Mouse (Mus musculus) erythroblast, embryonic 14.5 days (primary cell): Measurements from ENCODE around the gene Rad51b. TPM values are rescaled to one million over a fixed set of nuclear protein-coding genes. Genes with fewer than 3 reads are reported as not detected.

Experiments
- H3K27me3 ChIP-seq: 2 replicates; pipeline ENCODE4 v1.6.1; 2012; ENCODE audit warnings: inconsistent platforms; ENCODE audit not compliant: control insufficient read depth
- H3K36me3 ChIP-seq: 2 replicates; pipeline ENCODE4 v1.6.1; 2012; ENCODE audit warnings: mild to moderate bottlenecking, inconsistent platforms; ENCODE audit not compliant: control insufficient read depth
- H3K4me1 ChIP-seq: 2 replicates; pipeline ENCODE4 v1.6.1; 2012; ENCODE audit warnings: inconsistent platforms; ENCODE audit not compliant: control insufficient read depth
- H3K4me3 ChIP-seq: replicated peaks from 2 replicates; pipeline ENCODE3; 2012; ENCODE audit warnings: moderate library complexity, mild to moderate bottlenecking, inconsistent platforms
- H3K9me3 ChIP-seq: 2 replicates; pipeline ENCODE4 v1.6.1; 2012; ENCODE audit warnings: low read length, inconsistent platforms, mixed read lengths; ENCODE audit not compliant: control insufficient read depth
- GATA1 ChIP-seq: IDR thresholded peaks from 2 replicates; pipeline ENCODE4 v1.6.1; 2012; ENCODE audit warnings: low read length, inconsistent platforms, mixed read lengths
- TAL1 ChIP-seq: IDR thresholded peaks from 3 replicates; pipeline ENCODE4 v1.6.1; 2012; ENCODE audit warnings: low read length, inconsistent platforms, mixed read lengths
- polyA plus RNA-seq: library from polyadenylated mRNA; stranded (reverse); fragments of >175 nt; gene quantifications from 2 replicates; pipeline ENCODE4 v1.2.3, GENCODE M21; 2012

The Rad51b gene
- polyA plus RNA-seq, 1 experiment = 0.06 TPM

GRCm38 (mm10) chr12:79584556-79585307, 287.6 kb downstream of the Rad51b start:
- no peaks in the 10 kb centered on the region for H3K9me3 ChIP-seq
- no peaks in the 10 kb centered on the region for H3K27me3 ChIP-seq
- no peak for TF ChIP-seq TAL1
- no peak for TF ChIP-seq GATA1
- no peak overlapping the region for H3K4me3 ChIP-seq
- no peaks in the 10 kb centered on the region for H3K36me3 ChIP-seq
- H3K4me1 ChIP-seq = no peaks in the 10 kb centered on the region

- no peaks in the 10 kb centered on the region for H3K36me3 ChIP-seq
- H3K27me3 ChIP-seq = no peaks in the 10 kb centered on the region
- H3K9me3 ChIP-seq = no peaks in the 10 kb centered on the region
- no peaks in the 10 kb centered on the region for H3K4me1 ChIP-seq
- no peak overlapping the region for H3K4me3 ChIP-seq
- TF ChIP-seq GATA1 (no peak), TAL1 (no peak)
Measured at GRCm38 (mm10) chr12:79585336-79585735, 288.3 kb downstream of the Rad51b start.

GRCm38 (mm10) chr12:79588831-79589230, 291.7 kb downstream of the Rad51b start:
- H3K4me3 ChIP-seq = no peak overlapping the region
- H3K4me1 ChIP-seq = no peaks in the 10 kb centered on the region
- H3K36me3 ChIP-seq = no peaks in the 10 kb centered on the region
- TF ChIP-seq GATA1 (no peak), TAL1 (no peak)
- no peaks in the 10 kb centered on the region for H3K27me3 ChIP-seq
- H3K9me3 ChIP-seq = no peaks in the 10 kb centered on the region

GRCm38 (mm10) chr12:79592206-79592605, 295.1 kb downstream of the Rad51b start:
- Histone ChIP-seq H3K27me3 (no peaks in the 10 kb centered on the region), H3K4me3 (no peak overlapping the region), H3K9me3 (no peaks in the 10 kb centered on the region), H3K4me1 (no peaks in the 10 kb centered on the region; the same call in 1 of the 2 replicates), H3K36me3 (no peaks in the 10 kb centered on the region)
- no peak for TF ChIP-seq TAL1

- TF ChIP-seq GATA1 = no peak
- no peak for TF ChIP-seq TAL1
- Histone ChIP-seq H3K4me1 (no peaks in the 10 kb centered on the region; the same call in 1 of the 2 replicates), H3K36me3 (no peaks in the 10 kb centered on the region), H3K27me3 (no peaks in the 10 kb centered on the region), H3K4me3 (no peak overlapping the region), H3K9me3 (no peaks in the 10 kb centered on the region)
Measured at GRCm38 (mm10) chr12:79596842-79597241, 299.8 kb downstream of the Rad51b start.

GRCm38 (mm10) chr12:79597351-79597750, 300.3 kb downstream of the Rad51b start:
- no peaks in the 10 kb centered on the region for H3K9me3 ChIP-seq
- no peak for TF ChIP-seq GATA1
- TF ChIP-seq TAL1 = no peak
- no peaks in the 10 kb centered on the region for H3K27me3 ChIP-seq
- no peaks in the 10 kb centered on the region for H3K36me3 ChIP-seq
- H3K4me3 ChIP-seq = no peak overlapping the region
- H3K4me1 ChIP-seq = no peaks in the 10 kb centered on the region; the same call in 1 of the 2 replicates

- Histone ChIP-seq H3K4me1 (peaks cover 2% of the 10 kb centered on the region; the same call in 1 of the 2 replicates), H3K9me3 (peaks cover 2% of the 10 kb centered on the region; the same call in 1 of the 2 replicates), H3K36me3 (no peaks in the 10 kb centered on the region), H3K4me3 (no peak overlapping the region), H3K27me3 (no peaks in the 10 kb centered on the region)
- no peak for TF ChIP-seq GATA1
- TF ChIP-seq TAL1 = no peak
Measured at GRCm38 (mm10) chr12:79597786-79598185, 300.7 kb downstream of the Rad51b start.

GRCm38 (mm10) chr12:79598496-79598895, 301.4 kb downstream of the Rad51b start:
- Histone ChIP-seq H3K36me3 (no peaks in the 10 kb centered on the region), H3K27me3 (no peaks in the 10 kb centered on the region), H3K4me3 (no peak overlapping the region), H3K4me1 (peaks cover 2% of the 10 kb centered on the region; the same call in 1 of the 2 replicates), H3K9me3 (peaks cover 2% of the 10 kb centered on the region; the same call in 1 of the 2 replicates)
- TF ChIP-seq TAL1 (no peak), GATA1 (no peak)

GRCm38 (mm10) chr12:79598901-79599300, 301.8 kb downstream of the Rad51b start:
- peaks cover 4% of the 10 kb centered on the region for H3K4me1 ChIP-seq

More at GRCm38 (mm10) chr12:79598901-79599300, 301.8 kb downstream of the Rad51b start:
- peaks cover 2% of the 10 kb centered on the region for H3K36me3 ChIP-seq
- H3K9me3 ChIP-seq = peaks cover 2% of the 10 kb centered on the region; the same call in 1 of the 2 replicates
- no peak overlapping the region for H3K4me3 ChIP-seq
- TF ChIP-seq GATA1 (no peak), TAL1 (no peak)
- H3K27me3 ChIP-seq = no peaks in the 10 kb centered on the region
